Mouse (Mus musculus) E14TG2a.4 (cell line): Measurements from ENCODE around the gene Abhd17a.

ENCODE experiments used
- CTCF ChIP-seq: conservative IDR thresholded peaks from 2 replicates; pipeline ENCODE4 v1.5.1; 2014; ENCODE audit warnings: low read length
- NANOG ChIP-seq: IDR thresholded peaks from 2 replicates; pipeline ENCODE4 v1.6.1; 2014; ENCODE audit warnings: borderline replicate concordance, low read length, mixed read lengths
- POU5F1 ChIP-seq: IDR thresholded peaks from 2 replicates; pipeline ENCODE4 v1.6.1; 2014; ENCODE audit warnings: low read length, borderline replicate concordance

- TF ChIP-seq CTCF (no peak), POU5F1 (no peak), NANOG (no peak)
Measured at GRCm38 (mm10) chr10:80620796-80621689, 30.9 kb upstream of the Abhd17a start.
